Mouse (Mus musculus): ENCODE results near the gene Cx3cr1. TPM values are rescaled to one million over a fixed set of nuclear protein-coding genes. Genes with fewer than 3 reads are reported as not detected.

Gene Cx3cr1
- polyA plus RNA-seq, 1 experiment = 65.4 TPM

DNA sequence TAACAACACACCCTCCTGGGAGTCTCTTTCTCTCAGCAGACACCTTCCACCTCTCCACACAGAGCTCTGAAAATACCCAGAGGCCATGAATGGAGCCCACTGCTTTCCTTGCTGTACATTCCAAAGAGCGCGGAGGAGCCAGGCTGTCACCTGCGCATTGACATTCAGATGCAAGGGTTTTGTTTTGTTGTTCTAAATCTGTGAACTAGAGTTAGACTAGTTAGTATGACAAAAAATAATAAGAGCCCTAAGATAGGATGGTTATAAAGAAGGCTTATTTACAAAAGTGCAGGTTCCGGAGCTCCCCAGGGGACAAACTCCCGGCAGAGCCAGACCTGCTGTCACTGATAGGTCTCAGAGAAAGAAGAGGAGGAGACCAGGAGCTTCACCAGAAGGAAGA is 78.4 kb downstream of the Cx3cr1 start:
- TF ChIP-seq POLR2A (IDR thresholded peaks at IDR 0.05; ENCODE audit: borderline replicate concordance, low read depth, low read length) = no peak
- no peak for TF ChIP-seq CTCF (IDR thresholded peaks at IDR 0.05; ENCODE audit: low read depth, low read length)
- no peak overlapping the region for H3K4me3 ChIP-seq (ENCODE audit: insufficient read depth, low read length)
- no peaks in the 10 kb centered on the region for H3K4me1 ChIP-seq (ENCODE audit: control insufficient read depth, insufficient read depth, low read length)
- H3K27ac ChIP-seq (ENCODE audit: insufficient read depth, low read depth, low read length) = no peak overlapping the region

DNA sequence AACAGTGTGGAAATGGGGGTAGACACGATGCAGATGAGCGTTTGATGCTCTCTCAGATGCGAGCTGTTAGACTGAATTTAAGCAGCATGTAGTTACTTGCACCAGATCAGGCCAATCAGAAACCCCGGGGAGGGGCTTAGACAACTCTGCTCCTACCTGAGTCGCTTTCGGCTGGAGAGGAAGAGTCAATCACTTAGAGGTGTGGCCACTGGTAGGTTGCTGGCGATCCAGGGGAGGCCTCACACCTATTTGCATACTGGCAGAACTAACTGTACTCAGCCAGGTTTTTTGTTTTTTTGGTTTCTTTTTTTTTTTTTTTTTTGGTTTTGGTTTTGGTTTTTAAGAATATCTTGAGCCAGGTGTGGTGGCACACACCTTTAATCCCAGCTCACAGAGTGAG is 81.4 kb downstream of the Cx3cr1 start:
- TF ChIP-seq POLR2A (IDR thresholded peaks at IDR 0.05; ENCODE audit: borderline replicate concordance, low read depth, low read length) = no peak
- TF ChIP-seq CTCF (IDR thresholded peaks at IDR 0.05; ENCODE audit: low read depth, low read length) = no peak
- H3K4me3 ChIP-seq (ENCODE audit: insufficient read depth, low read length) = no peak overlapping the region
- H3K4me1 ChIP-seq (ENCODE audit: control insufficient read depth, insufficient read depth, low read length) = peaks cover 2% of the 10 kb centered on the region; the same call in 1 of the 2 replicates
- H3K27ac ChIP-seq (ENCODE audit: insufficient read depth, low read depth, low read length) = no peak overlapping the region

- Histone ChIP-seq H3K4me1 (ENCODE audit: control insufficient read depth, insufficient read depth, low read length) (peaks cover 6% of the 10 kb centered on the region; the same call in 1 of the 2 replicates), H3K27ac (ENCODE audit: insufficient read depth, low read depth, low read length) (no peak overlapping the region), H3K4me3 (ENCODE audit: insufficient read depth, low read length) (no peak overlapping the region)
- TF ChIP-seq CTCF (IDR thresholded peaks at IDR 0.05; ENCODE audit: low read depth, low read length) (no peak), POLR2A (IDR thresholded peaks at IDR 0.05; ENCODE audit: borderline replicate concordance, low read depth, low read length) (no peak)
These were observed 83.7 kb downstream of the Cx3cr1 start for GRCm38 (mm10) chr9:119985881-119986574.

- Histone ChIP-seq H3K27ac (ENCODE audit: insufficient read depth, low read depth, low read length) (0 out of 2 replicates have a peak within 1 kb of the TSS, but pooled peaks have one; percentile 11), H3K4me1 (ENCODE audit: control insufficient read depth, insufficient read depth, low read length) (peaks cover 17% of the 10 kb centered on the region), H3K4me3 (ENCODE audit: insufficient read depth, low read length) (peak within 1 kb of the TSS; percentile 92)
- no peak for TF ChIP-seq CTCF (IDR thresholded peaks at IDR 0.05; ENCODE audit: low read depth, low read length)
- TF ChIP-seq POLR2A (IDR thresholded peaks at IDR 0.05; ENCODE audit: borderline replicate concordance, low read depth, low read length) = no peak
These were observed 85.1 kb downstream of the Cx3cr1 start, which contains the start of gene Csrnp1 for GRCm38 (mm10) chr9:119984536-119985011. TSS of gene Csrnp1 (minus strand) at chr9:119984658.

- Histone ChIP-seq H3K27ac (ENCODE audit: insufficient read depth, low read depth, low read length) (0 out of 2 replicates have a peak overlapping the region, but pooled peaks have one; percentile 11), H3K4me3 (ENCODE audit: insufficient read depth, low read length) (peak overlapping the region; percentile 92), H3K4me1 (ENCODE audit: control insufficient read depth, insufficient read depth, low read length) (peaks cover 22% of the 10 kb centered on the region)
- TF ChIP-seq POLR2A (IDR thresholded peaks at IDR 0.05; ENCODE audit: borderline replicate concordance, low read depth, low read length) (peak; percentile 74; the same call in 1 of the 2 replicates), CTCF (IDR thresholded peaks at IDR 0.05; ENCODE audit: low read depth, low read length) (no peak)
These were observed 85.8 kb downstream of the Cx3cr1 start for GRCm38 (mm10) chr9:119983585-119984535.

DNA sequence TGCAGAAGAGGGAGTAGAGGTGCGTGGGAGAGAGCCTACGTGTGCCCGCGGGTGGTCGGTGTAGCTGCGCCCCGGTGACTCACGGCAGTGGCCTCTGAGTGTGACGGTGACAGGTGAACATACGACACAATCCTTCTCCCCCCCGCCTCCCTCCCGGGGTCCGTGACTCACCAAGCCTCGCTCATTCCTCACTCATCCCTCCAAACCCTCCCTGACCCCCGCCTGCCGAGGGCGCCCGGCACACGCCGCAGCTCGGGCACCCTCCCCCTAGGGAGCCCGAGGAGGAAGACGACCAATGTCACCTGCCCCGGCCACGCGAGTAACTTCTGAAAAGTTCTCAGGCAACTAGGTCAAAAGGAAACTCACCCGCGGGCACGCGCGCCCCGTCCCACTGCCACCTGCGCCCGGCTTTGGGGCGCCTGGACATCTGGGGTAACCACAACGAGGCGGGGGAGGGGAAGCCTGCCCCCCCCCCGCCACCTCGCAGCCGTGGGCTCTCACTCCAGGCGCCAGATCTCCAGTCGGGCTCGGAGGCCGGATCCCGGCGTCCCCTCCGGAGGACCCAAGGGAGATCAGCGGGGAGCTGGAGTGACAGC is 86.6 kb downstream of the Cx3cr1 start:
- Histone ChIP-seq H3K4me1 (ENCODE audit: control insufficient read depth, insufficient read depth, low read length) (peaks cover 30% of the 10 kb centered on the region), H3K27ac (ENCODE audit: insufficient read depth, low read depth, low read length) (0 out of 2 replicates have a peak overlapping the region, but pooled peaks have one; percentile 11), H3K4me3 (ENCODE audit: insufficient read depth, low read length) (peak overlapping the region; percentile 92)
- no peak for TF ChIP-seq POLR2A (IDR thresholded peaks at IDR 0.05; ENCODE audit: borderline replicate concordance, low read depth, low read length)
- TF ChIP-seq CTCF (IDR thresholded peaks at IDR 0.05; ENCODE audit: low read depth, low read length) = no peak

DNA sequence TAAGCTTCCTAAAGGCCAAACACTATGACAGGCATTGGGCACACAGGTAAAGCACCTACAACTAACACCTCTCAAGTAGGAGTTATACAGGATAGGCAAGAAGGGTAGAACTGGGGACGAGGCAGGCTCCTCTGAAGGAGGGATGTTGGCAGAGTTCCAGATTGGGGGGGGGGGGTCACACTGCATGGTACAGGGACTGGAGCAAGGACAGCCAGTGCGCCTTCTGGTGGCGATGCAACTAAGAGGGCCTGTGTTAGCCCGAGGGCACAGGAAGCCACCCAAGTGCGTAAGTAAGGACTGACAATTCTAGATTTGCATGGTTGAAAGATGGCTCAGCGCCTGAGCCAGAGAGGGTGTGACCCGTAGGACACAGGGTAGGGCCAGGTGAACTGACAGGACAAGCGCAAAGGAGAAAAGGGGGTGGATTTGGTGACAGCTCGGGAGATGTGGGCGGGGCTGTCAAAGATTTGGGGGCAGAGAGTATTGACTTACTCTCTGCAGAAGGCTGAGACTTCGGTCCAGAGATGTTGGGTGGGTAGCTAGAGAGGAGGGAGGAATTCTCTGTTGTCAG is 87.4 kb downstream of the Cx3cr1 start:
- TF ChIP-seq CTCF (IDR thresholded peaks at IDR 0.05; ENCODE audit: low read depth, low read length) (peak; percentile 49; the same call in 1 of the 2 replicates), POLR2A (IDR thresholded peaks at IDR 0.05; ENCODE audit: borderline replicate concordance, low read depth, low read length) (no peak)
- Histone ChIP-seq H3K27ac (ENCODE audit: insufficient read depth, low read depth, low read length) (peak overlapping the region; percentile 95), H3K4me1 (ENCODE audit: control insufficient read depth, insufficient read depth, low read length) (peaks cover 37% of the 10 kb centered on the region), H3K4me3 (ENCODE audit: insufficient read depth, low read length) (peak overlapping the region; percentile 92)

DNA sequence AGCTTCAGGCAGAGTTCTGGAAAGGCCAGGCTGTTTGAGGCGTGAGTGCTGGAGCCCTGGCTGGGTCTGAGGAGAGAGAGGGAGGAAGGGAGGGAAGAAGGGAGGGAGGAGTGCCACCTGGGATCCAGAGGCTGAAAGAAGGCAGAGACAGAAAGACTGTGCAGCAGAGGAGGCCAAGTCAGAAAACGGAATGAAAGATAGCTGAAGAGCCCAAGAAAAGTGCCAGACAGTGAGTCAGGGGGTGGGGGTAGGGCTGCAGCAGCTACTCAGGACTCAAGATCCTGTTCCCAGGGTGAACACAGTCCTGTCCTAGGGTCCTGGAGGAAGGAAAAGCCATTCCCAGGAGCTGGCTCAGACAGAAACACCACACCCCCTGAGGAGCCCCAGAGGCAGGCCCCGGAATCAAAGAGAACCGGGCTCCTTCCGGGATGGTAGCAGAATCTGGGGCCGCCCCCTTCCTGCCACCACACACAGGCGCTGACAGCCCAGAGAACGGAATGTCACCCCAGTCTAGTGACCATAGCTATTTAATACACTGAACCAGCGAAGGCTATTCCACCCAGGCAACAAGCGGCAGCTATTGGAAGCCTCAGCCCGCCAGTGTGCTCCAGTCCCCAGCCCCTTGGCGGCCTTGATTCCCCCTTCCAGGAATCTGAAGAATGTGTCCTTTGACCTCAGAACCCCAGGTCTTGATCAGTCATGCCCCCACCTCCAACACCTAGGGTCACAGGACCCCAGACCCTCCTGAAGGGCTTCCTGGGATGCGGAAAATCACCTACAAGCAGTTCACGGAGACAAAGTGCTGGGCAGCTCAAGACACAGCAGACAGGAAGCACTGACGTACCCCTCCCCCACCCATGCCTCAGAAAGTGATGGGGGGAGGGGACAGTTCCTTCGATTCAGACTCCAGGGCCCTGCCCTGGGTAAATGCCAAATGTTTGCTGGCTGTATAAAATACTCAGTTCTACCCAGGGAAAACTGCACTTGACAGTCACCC is 88.2 kb downstream of the Cx3cr1 start:
- peak overlapping the region; percentile 92 for H3K4me3 ChIP-seq (ENCODE audit: insufficient read depth, low read length)
- TF ChIP-seq CTCF (IDR thresholded peaks at IDR 0.05; ENCODE audit: low read depth, low read length) = no peak
- TF ChIP-seq POLR2A (IDR thresholded peaks at IDR 0.05; ENCODE audit: borderline replicate concordance, low read depth, low read length) = no peak
- peaks cover 46% of the 10 kb centered on the region for H3K4me1 ChIP-seq (ENCODE audit: control insufficient read depth, insufficient read depth, low read length)
- peak overlapping the region; percentile 95 for H3K27ac ChIP-seq (ENCODE audit: insufficient read depth, low read depth, low read length)

Measured in bone marrow macrophage, adult 2 months (primary cell).